Mouse (Mus musculus): ENCODE results near the gene Rnaseh2c. TPM values are rescaled to one million over a fixed set of nuclear protein-coding genes. Genes with fewer than 3 reads are reported as not detected.
A peak's percentile ranks its signal among the peaks of the same experiment; 100 is the strongest.

Rnaseh2c gene
- polyA plus RNA-seq, 1 experiment = 68.0 TPM

GRCm38 (mm10) chr19:5636036-5636570 is 34.4 kb downstream of the Rnaseh2c start:
- Histone ChIP-seq H3K27me3 (ENCODE audit: control insufficient read depth, insufficient read depth, low read length) (no peaks in the 10 kb centered on the region), H3K4me3 (ENCODE audit: low read depth, low read length) (no peak overlapping the region), H3K4me1 (ENCODE audit: control insufficient read depth, insufficient read depth, insufficient read length, low read length) (peaks cover 11% of the 10 kb centered on the region), H3K27ac (ENCODE audit: insufficient read depth, low read depth, low read length) (peak overlapping the region; percentile 94; the same call in 1 of the 2 replicates), H3K36me3 (ENCODE audit: control insufficient read depth, insufficient read depth, low read length) (peaks cover 21% of the 10 kb centered on the region)
- 21% methylated on average over 7 of the region's 7 CpGs for WGBS
- TF ChIP-seq POLR2A (IDR thresholded peaks at IDR 0.05; ENCODE audit: low read depth, low read length) (no peak), CTCF (IDR thresholded peaks at IDR 0.05; ENCODE audit: extremely low read depth, insufficient read length, insufficient replicate concordance, low read depth, low read length) (no peak)

- 5% methylated on average over 12 of the region's 12 CpGs for WGBS
- TF ChIP-seq POLR2A (IDR thresholded peaks at IDR 0.05; ENCODE audit: low read depth, low read length) = no peak
- no peak; the same call in 1 of the 2 replicates for TF ChIP-seq CTCF (IDR thresholded peaks at IDR 0.05; ENCODE audit: extremely low read depth, insufficient read length, insufficient replicate concordance, low read depth, low read length)
- Histone ChIP-seq H3K4me3 (ENCODE audit: low read depth, low read length) (peak overlapping the region; percentile 87), H3K36me3 (ENCODE audit: control insufficient read depth, insufficient read depth, low read length) (peaks cover 26% of the 10 kb centered on the region), H3K27me3 (ENCODE audit: control insufficient read depth, insufficient read depth, low read length) (no peaks in the 10 kb centered on the region), H3K27ac (ENCODE audit: insufficient read depth, low read depth, low read length) (peak overlapping the region; percentile 94), H3K4me1 (ENCODE audit: control insufficient read depth, insufficient read depth, insufficient read length, low read length) (peaks cover 11% of the 10 kb centered on the region)
Observed at GRCm38 (mm10) chr19:5636571-5637041, 34.9 kb downstream of the Rnaseh2c start.

- peaks cover 33% of the 10 kb centered on the region for H3K36me3 ChIP-seq (ENCODE audit: control insufficient read depth, insufficient read depth, low read length)
- H3K4me1 ChIP-seq (ENCODE audit: control insufficient read depth, insufficient read depth, insufficient read length, low read length) = peaks cover 11% of the 10 kb centered on the region
- TF ChIP-seq POLR2A (IDR thresholded peaks at IDR 0.05; ENCODE audit: low read depth, low read length) = peak; percentile 62
- TF ChIP-seq CTCF (IDR thresholded peaks at IDR 0.05; ENCODE audit: extremely low read depth, insufficient read length, insufficient replicate concordance, low read depth, low read length) = no peak
- peak within 1 kb of the TSS; percentile 94 for H3K27ac ChIP-seq (ENCODE audit: insufficient read depth, low read depth, low read length)
- WGBS = under 1% methylated on average over 109 of the region's 109 CpGs
- peak within 1 kb of the TSS; percentile 87 for H3K4me3 ChIP-seq (ENCODE audit: low read depth, low read length)
- no peaks in the 10 kb centered on the region for H3K27me3 ChIP-seq (ENCODE audit: control insufficient read depth, insufficient read depth, low read length)
Observed at GRCm38 (mm10) chr19:5637069-5638047, 35.7 kb downstream of the Rnaseh2c start, which contains the start of gene Rela. Rela (plus strand) TSS chr19:5637483.

- 81% methylated on average over 18 of the region's 18 CpGs for WGBS
- TF ChIP-seq POLR2A (IDR thresholded peaks at IDR 0.05; ENCODE audit: low read depth, low read length) (no peak; the same call in 1 of the 2 replicates), CTCF (IDR thresholded peaks at IDR 0.05; ENCODE audit: extremely low read depth, insufficient read length, insufficient replicate concordance, low read depth, low read length) (no peak)
- Histone ChIP-seq H3K4me1 (ENCODE audit: control insufficient read depth, insufficient read depth, insufficient read length, low read length) (peaks cover 11% of the 10 kb centered on the region), H3K36me3 (ENCODE audit: control insufficient read depth, insufficient read depth, low read length) (peaks cover 43% of the 10 kb centered on the region), H3K27me3 (ENCODE audit: control insufficient read depth, insufficient read depth, low read length) (no peaks in the 10 kb centered on the region), H3K27ac (ENCODE audit: insufficient read depth, low read depth, low read length) (no peak overlapping the region), H3K4me3 (ENCODE audit: low read depth, low read length) (peak overlapping the region; percentile 87)
Observed at GRCm38 (mm10) chr19:5638416-5639005, 36.8 kb downstream of the Rnaseh2c start.

- Histone ChIP-seq H3K4me1 (ENCODE audit: control insufficient read depth, insufficient read depth, insufficient read length, low read length) (peaks cover 11% of the 10 kb centered on the region), H3K27me3 (ENCODE audit: control insufficient read depth, insufficient read depth, low read length) (no peaks in the 10 kb centered on the region), H3K36me3 (ENCODE audit: control insufficient read depth, insufficient read depth, low read length) (peaks cover 59% of the 10 kb centered on the region), H3K27ac (ENCODE audit: insufficient read depth, low read depth, low read length) (no peak overlapping the region), H3K4me3 (ENCODE audit: low read depth, low read length) (no peak overlapping the region)
- WGBS = 83% methylated on average over 9 of the region's 9 CpGs
- TF ChIP-seq CTCF (IDR thresholded peaks at IDR 0.05; ENCODE audit: extremely low read depth, insufficient read length, insufficient replicate concordance, low read depth, low read length) = no peak
- no peak for TF ChIP-seq POLR2A (IDR thresholded peaks at IDR 0.05; ENCODE audit: low read depth, low read length)
Observed at GRCm38 (mm10) chr19:5640339-5640738, 38.7 kb downstream of the Rnaseh2c start.

- peaks cover 11% of the 10 kb centered on the region for H3K4me1 ChIP-seq (ENCODE audit: control insufficient read depth, insufficient read depth, insufficient read length, low read length)
- peaks cover 66% of the 10 kb centered on the region for H3K36me3 ChIP-seq (ENCODE audit: control insufficient read depth, insufficient read depth, low read length)
- no peak overlapping the region for H3K4me3 ChIP-seq (ENCODE audit: low read depth, low read length)
- no peak overlapping the region for H3K27ac ChIP-seq (ENCODE audit: insufficient read depth, low read depth, low read length)
- TF ChIP-seq CTCF (IDR thresholded peaks at IDR 0.05; ENCODE audit: extremely low read depth, insufficient read length, insufficient replicate concordance, low read depth, low read length) = no peak
- TF ChIP-seq POLR2A (IDR thresholded peaks at IDR 0.05; ENCODE audit: low read depth, low read length) = no peak
- 90% methylated on average over 17 of the region's 17 CpGs for WGBS
- H3K27me3 ChIP-seq (ENCODE audit: control insufficient read depth, insufficient read depth, low read length) = no peaks in the 10 kb centered on the region
Observed at GRCm38 (mm10) chr19:5641021-5641420, 39.3 kb downstream of the Rnaseh2c start.
